Mouse (Mus musculus): Measurements from ENCODE around the gene 0610030E20Rik. TPM values are rescaled to one million over a fixed set of nuclear protein-coding genes. Genes with fewer than 3 reads are reported as not detected.
A peak's percentile ranks its signal among the peaks of the same experiment; 100 is the strongest.

0610030E20Rik gene
- polyA plus RNA-seq, 1 experiment from 2014 or later, result 19.6 TPM

- no peak for ATAC-seq (ENCODE audit: low read depth)
- no peak overlapping the region for H3K4me2 ChIP-seq (ENCODE audit: low read depth, low read length)
- no peak overlapping the region for H3K9ac ChIP-seq (ENCODE audit: low read depth, low read length)
- 83% methylated on average over 12 of the region's 12 CpGs for WGBS
- no peak overlapping the region for H3K4me3 ChIP-seq (ENCODE audit: low read depth, low read length)
- H3K27me3 ChIP-seq (replicated peaks; ENCODE audit: control insufficient read depth, insufficient read depth, low read length), result no peaks in the 10 kb centered on the region
- no peak overlapping the region for H3K27ac ChIP-seq (replicated peaks; ENCODE audit: low read depth, low read length)
- no peaks in the 10 kb centered on the region for H3K36me3 ChIP-seq (ENCODE audit: control insufficient read depth, insufficient read depth, low read length)
- no peak for DNase-seq (ENCODE audit: low spot score)
- H3K9me3 ChIP-seq (ENCODE audit: control insufficient read depth, low read length), result no peaks in the 10 kb centered on the region
- H3K4me1 ChIP-seq (ENCODE audit: control insufficient read depth, insufficient read depth, low read length), result peaks cover 6% of the 10 kb centered on the region; the same call in 1 of the 2 replicates
Observed at GRCm38 (mm10) chr6:72370091-72370490, 23.0 kb downstream of the 0610030E20Rik start.

GRCm38 (mm10) chr6:72371147-72371546, 24.0 kb downstream of the 0610030E20Rik start:
- ATAC-seq (ENCODE audit: low read depth) (peak; percentile 91), DNase-seq (ENCODE audit: low spot score) (peak; percentile 77)
- Histone ChIP-seq H3K36me3 (ENCODE audit: control insufficient read depth, insufficient read depth, low read length) (no peaks in the 10 kb centered on the region), H3K4me2 (ENCODE audit: low read depth, low read length) (no peak overlapping the region), H3K9me3 (ENCODE audit: control insufficient read depth, low read length) (no peaks in the 10 kb centered on the region), H3K4me1 (ENCODE audit: control insufficient read depth, insufficient read depth, low read length) (peaks cover 6% of the 10 kb centered on the region; the same call in 1 of the 2 replicates), H3K4me3 (ENCODE audit: low read depth, low read length) (no peak overlapping the region), H3K27me3 (replicated peaks; ENCODE audit: control insufficient read depth, insufficient read depth, low read length) (no peaks in the 10 kb centered on the region), H3K9ac (ENCODE audit: low read depth, low read length) (0 out of 2 replicates have a peak overlapping the region, but pooled peaks have one; percentile 11), H3K27ac (replicated peaks; ENCODE audit: low read depth, low read length) (peak overlapping the region; percentile 44; the same call in 1 of the 2 replicates)
- 25% methylated on average over 5 of the region's 5 CpGs for WGBS

- Histone ChIP-seq H3K27ac (replicated peaks; ENCODE audit: low read depth, low read length) (peak overlapping the region; percentile 19; the same call in 1 of the 2 replicates), H3K36me3 (ENCODE audit: control insufficient read depth, insufficient read depth, low read length) (no peaks in the 10 kb centered on the region), H3K4me3 (ENCODE audit: low read depth, low read length) (no peak overlapping the region), H3K9me3 (ENCODE audit: control insufficient read depth, low read length) (no peaks in the 10 kb centered on the region), H3K4me2 (ENCODE audit: low read depth, low read length) (no peak overlapping the region), H3K4me1 (ENCODE audit: control insufficient read depth, insufficient read depth, low read length) (peaks cover 6% of the 10 kb centered on the region; the same call in 1 of the 2 replicates), H3K9ac (ENCODE audit: low read depth, low read length) (0 out of 2 replicates have a peak overlapping the region, but pooled peaks have one; percentile 11), H3K27me3 (replicated peaks; ENCODE audit: control insufficient read depth, insufficient read depth, low read length) (no peaks in the 10 kb centered on the region)
- 0% methylated on average over 1 of the region's 1 CpGs for WGBS
- DNase-seq (ENCODE audit: low spot score) (no peak), ATAC-seq (ENCODE audit: low read depth) (peak; percentile 35; the same call in 1 of the 2 replicates)
Observed at GRCm38 (mm10) chr6:72371571-72371970, 24.5 kb downstream of the 0610030E20Rik start.

- ATAC-seq (ENCODE audit: low read depth), result no peak
- WGBS, result 82% methylated on average over 4 of the region's 4 CpGs
Observed at GRCm38 (mm10) chr6:72373184-72373583, 26.1 kb downstream of the 0610030E20Rik start.

GRCm38 (mm10) chr6:72374206-72374605, 27.1 kb downstream of the 0610030E20Rik start:
- no peak overlapping the region for H3K27ac ChIP-seq (replicated peaks; ENCODE audit: low read depth, low read length)
- H3K9ac ChIP-seq (ENCODE audit: low read depth, low read length), result no peak overlapping the region
- no peak overlapping the region for H3K4me2 ChIP-seq (ENCODE audit: low read depth, low read length)

More at GRCm38 (mm10) chr6:72373184-72373583, 26.1 kb downstream of the 0610030E20Rik start:
- Histone ChIP-seq H3K4me1 (ENCODE audit: control insufficient read depth, insufficient read depth, low read length) (peaks cover 6% of the 10 kb centered on the region; the same call in 1 of the 2 replicates), H3K9ac (ENCODE audit: low read depth, low read length) (no peak overlapping the region), H3K36me3 (ENCODE audit: control insufficient read depth, insufficient read depth, low read length) (no peaks in the 10 kb centered on the region), H3K9me3 (ENCODE audit: control insufficient read depth, low read length) (no peaks in the 10 kb centered on the region), H3K4me2 (ENCODE audit: low read depth, low read length) (no peak overlapping the region), H3K27ac (replicated peaks; ENCODE audit: low read depth, low read length) (no peak overlapping the region), H3K27me3 (replicated peaks; ENCODE audit: control insufficient read depth, insufficient read depth, low read length) (no peaks in the 10 kb centered on the region), H3K4me3 (ENCODE audit: low read depth, low read length) (no peak overlapping the region)
- no peak for DNase-seq (ENCODE audit: low spot score)

GRCm38 (mm10) chr6:72374820-72375563, 27.9 kb downstream of the 0610030E20Rik start:
- no peak overlapping the region for H3K9ac ChIP-seq (ENCODE audit: low read depth, low read length)
- H3K9me3 ChIP-seq (ENCODE audit: control insufficient read depth, low read length), result no peaks in the 10 kb centered on the region
- H3K4me1 ChIP-seq (ENCODE audit: control insufficient read depth, insufficient read depth, low read length), result peaks cover 6% of the 10 kb centered on the region; the same call in 1 of the 2 replicates
- ATAC-seq (ENCODE audit: low read depth), result no peak
- no peaks in the 10 kb centered on the region for H3K27me3 ChIP-seq (replicated peaks; ENCODE audit: control insufficient read depth, insufficient read depth, low read length)
- no peak overlapping the region for H3K4me3 ChIP-seq (ENCODE audit: low read depth, low read length)
- no peak overlapping the region for H3K27ac ChIP-seq (replicated peaks; ENCODE audit: low read depth, low read length)
- H3K4me2 ChIP-seq (ENCODE audit: low read depth, low read length), result no peak overlapping the region
- DNase-seq (ENCODE audit: low spot score), result no peak
- 78% methylated on average over 15 of the region's 15 CpGs for WGBS
- no peaks in the 10 kb centered on the region for H3K36me3 ChIP-seq (ENCODE audit: control insufficient read depth, insufficient read depth, low read length)

More at GRCm38 (mm10) chr6:72374206-72374605, 27.1 kb downstream of the 0610030E20Rik start:
- no peak for ATAC-seq (ENCODE audit: low read depth)
- Histone ChIP-seq H3K36me3 (ENCODE audit: control insufficient read depth, insufficient read depth, low read length) (no peaks in the 10 kb centered on the region), H3K27me3 (replicated peaks; ENCODE audit: control insufficient read depth, insufficient read depth, low read length) (no peaks in the 10 kb centered on the region), H3K4me1 (ENCODE audit: control insufficient read depth, insufficient read depth, low read length) (peaks cover 6% of the 10 kb centered on the region; the same call in 1 of the 2 replicates), H3K9me3 (ENCODE audit: control insufficient read depth, low read length) (no peaks in the 10 kb centered on the region), H3K4me3 (ENCODE audit: low read depth, low read length) (no peak overlapping the region)
- 57% methylated on average over 7 of the region's 7 CpGs for WGBS
- DNase-seq (ENCODE audit: low spot score), result no peak

- Histone ChIP-seq H3K9ac (ENCODE audit: low read depth, low read length) (no peak overlapping the region), H3K4me3 (ENCODE audit: low read depth, low read length) (no peak overlapping the region), H3K4me1 (ENCODE audit: control insufficient read depth, insufficient read depth, low read length) (no peaks in the 10 kb centered on the region), H3K9me3 (ENCODE audit: control insufficient read depth, low read length) (no peaks in the 10 kb centered on the region), H3K36me3 (ENCODE audit: control insufficient read depth, insufficient read depth, low read length) (no peaks in the 10 kb centered on the region), H3K27me3 (replicated peaks; ENCODE audit: control insufficient read depth, insufficient read depth, low read length) (no peaks in the 10 kb centered on the region; the same call in 1 of the 2 replicates), H3K27ac (replicated peaks; ENCODE audit: low read depth, low read length) (no peak overlapping the region), H3K4me2 (ENCODE audit: low read depth, low read length) (no peak overlapping the region)
- WGBS, result 87% methylated on average over 8 of the region's 8 CpGs
- ATAC-seq (ENCODE audit: low read depth), result no peak
- no peak for DNase-seq (ENCODE audit: low spot score)
Observed at GRCm38 (mm10) chr6:72378510-72379234, 31.6 kb downstream of the 0610030E20Rik start.

GRCm38 (mm10) chr6:72379377-72380130, 32.4 kb downstream of the 0610030E20Rik start:
- Histone ChIP-seq H3K9me3 (ENCODE audit: control insufficient read depth, low read length) (no peaks in the 10 kb centered on the region), H3K4me3 (ENCODE audit: low read depth, low read length) (peak overlapping the region; percentile 55), H3K9ac (ENCODE audit: low read depth, low read length) (peak overlapping the region; percentile 70), H3K27ac (replicated peaks; ENCODE audit: low read depth, low read length) (peak overlapping the region; percentile 0; the same call in 1 of the 2 replicates), H3K4me2 (ENCODE audit: low read depth, low read length) (peak overlapping the region; percentile 68), H3K27me3 (replicated peaks; ENCODE audit: control insufficient read depth, insufficient read depth, low read length) (no peaks in the 10 kb centered on the region; the same call in 1 of the 2 replicates), H3K36me3 (ENCODE audit: control insufficient read depth, insufficient read depth, low read length) (peaks cover 6% of the 10 kb centered on the region; the same call in 1 of the 2 replicates), H3K4me1 (ENCODE audit: control insufficient read depth, insufficient read depth, low read length) (no peaks in the 10 kb centered on the region)
- ATAC-seq (ENCODE audit: low read depth), result no peak
- 42% methylated on average over 7 of the region's 7 CpGs for WGBS
- no peak for DNase-seq (ENCODE audit: low spot score)
